Mouse (Mus musculus) frontal cortex, postnatal 10 days (tissue): Measurements from ENCODE around the gene Tnfrsf17.
"Not testable (repeated sequence)": the region's sequence is repeated elsewhere in the genome, so short reads cannot be mapped to it uniquely, and the experiment has no call there.

Source experiments
- DNase-seq, 2 experiments: peaks; one replicate each; pipeline ENCODE4 v3.0.0; 2022; ENCODE audit warnings: low spot score in 2 of 2, mixed read lengths in 1 of 2

The Tnfrsf17 gene

DNA sequence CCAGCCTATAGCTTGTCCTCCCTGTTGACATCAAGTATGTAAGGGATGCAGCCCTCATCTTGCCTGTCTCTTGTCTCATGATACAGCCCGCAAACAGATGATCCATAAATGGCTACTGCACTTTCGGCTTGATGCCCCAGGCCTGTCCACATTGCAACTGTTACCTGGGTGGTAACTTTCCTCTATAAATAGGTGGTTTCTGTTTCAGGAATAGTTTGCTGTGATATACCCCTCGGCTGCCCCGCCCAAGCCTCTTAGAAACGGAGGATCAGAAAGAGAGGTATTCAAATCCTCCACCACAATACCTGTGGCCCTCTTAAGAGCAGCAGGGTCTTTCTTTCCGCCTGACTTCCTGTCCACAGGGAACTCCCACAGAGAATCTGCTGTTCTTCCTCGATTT lies at the start of gene Tnfrsf17:
Gene Tnfrsf17 (plus strand): TSS at position 301 of the 400 bp plus-strand sequence.
- no peak for DNase-seq

DNA sequence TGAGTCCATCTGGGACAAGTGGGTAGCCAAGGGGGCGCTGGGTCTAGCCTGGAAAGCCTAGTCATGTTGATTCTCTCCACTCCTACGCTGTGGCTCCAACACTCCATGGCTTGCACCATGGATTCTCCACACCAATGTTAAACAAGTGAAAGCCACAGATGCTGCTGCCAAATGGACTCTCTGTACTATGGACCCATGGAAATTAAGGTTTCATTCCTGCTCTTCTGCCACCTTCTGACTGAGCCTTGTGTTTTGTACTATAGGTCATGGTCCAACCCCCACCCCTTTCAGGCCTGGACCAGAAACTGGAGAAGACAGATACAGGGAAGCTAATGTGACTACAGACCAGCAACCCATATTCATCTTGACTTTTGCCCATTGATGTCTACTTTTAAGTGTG lies 47.1 kb upstream of the Tnfrsf17 start:
- DNase-seq = no peak

DNA sequence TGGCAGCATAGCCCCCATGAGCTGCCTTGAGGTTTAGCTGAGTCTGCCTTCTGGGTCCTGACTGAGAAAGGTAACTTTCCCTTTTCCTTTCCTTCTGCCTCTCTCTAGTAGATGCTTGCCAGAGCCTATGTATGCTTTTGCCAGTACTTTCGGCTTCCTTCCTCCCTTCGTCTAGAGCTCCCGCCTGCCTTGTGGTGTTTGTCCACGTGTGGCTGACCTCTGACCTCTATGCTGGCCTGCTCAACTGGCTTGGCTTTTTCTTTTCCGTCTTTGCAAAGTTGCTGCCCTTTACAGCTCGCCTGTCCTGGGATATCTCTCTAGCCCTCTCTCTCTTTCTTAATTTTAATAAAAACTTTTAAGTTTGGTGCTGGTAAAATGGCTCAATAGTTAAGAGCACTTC lies 43.8 kb upstream of the Tnfrsf17 start:
- no peak for DNase-seq

DNA sequence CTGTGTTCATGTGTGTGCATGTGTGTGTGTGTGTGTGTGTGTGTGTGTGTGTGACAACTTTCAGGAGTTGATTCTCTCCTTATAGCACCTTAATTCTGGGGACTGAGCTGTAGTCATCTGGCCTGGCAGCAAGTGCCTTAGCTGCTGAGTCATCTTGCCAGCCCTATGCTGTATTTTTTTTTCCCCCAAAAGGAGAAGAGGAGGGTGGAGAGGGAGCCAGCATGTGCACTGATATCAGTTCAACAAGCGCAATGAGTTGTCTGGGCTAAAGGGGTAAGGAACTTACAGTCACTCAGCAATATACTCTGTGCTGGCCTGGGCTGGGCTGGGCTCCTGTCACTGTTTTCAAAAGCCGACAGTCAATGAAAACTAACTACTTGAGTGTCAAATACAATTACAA lies 43.0 kb upstream of the Tnfrsf17 start:
- no peak for DNase-seq

DNA sequence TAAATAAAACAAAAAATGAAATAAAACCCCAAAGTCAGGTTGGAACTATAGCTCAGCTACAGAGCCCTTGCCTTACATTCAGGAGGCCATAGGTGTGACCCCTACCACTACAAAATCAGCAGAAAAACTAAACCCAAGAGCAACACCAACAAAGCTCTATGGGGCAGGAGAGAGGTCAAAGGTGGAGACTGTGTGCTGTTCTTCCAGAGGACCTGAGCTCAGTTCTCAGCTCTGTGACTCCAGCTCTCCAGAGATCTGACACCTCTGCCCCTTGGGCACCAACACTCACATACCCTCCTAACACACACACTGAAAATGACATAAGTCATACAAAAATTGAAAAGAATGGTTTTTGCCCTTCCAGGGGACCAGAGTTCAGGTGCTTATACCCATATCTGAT lies 42.5 kb upstream of the Tnfrsf17 start:
- DNase-seq = no peak

DNA sequence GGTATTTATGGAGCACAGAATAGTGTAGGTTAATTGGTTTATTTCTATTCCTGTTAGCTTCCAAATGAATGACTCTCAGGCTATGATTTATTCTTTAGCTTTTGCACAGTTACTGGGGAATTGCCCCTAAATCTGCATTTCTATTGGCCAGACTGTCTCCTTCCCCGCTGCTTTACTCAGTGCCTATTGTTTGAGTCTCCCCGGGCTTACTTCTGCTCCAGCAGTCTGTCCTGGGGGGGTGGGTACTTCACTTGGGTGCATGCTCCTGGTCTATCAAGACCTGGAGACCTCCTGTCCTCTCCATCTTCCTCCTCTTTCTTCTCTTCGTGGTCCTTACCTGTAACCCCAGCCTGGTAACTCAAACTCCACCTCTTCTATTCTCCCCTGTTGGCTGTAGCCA lies 36.7 kb upstream of the Tnfrsf17 start:
- DNase-seq = no peak

DNA sequence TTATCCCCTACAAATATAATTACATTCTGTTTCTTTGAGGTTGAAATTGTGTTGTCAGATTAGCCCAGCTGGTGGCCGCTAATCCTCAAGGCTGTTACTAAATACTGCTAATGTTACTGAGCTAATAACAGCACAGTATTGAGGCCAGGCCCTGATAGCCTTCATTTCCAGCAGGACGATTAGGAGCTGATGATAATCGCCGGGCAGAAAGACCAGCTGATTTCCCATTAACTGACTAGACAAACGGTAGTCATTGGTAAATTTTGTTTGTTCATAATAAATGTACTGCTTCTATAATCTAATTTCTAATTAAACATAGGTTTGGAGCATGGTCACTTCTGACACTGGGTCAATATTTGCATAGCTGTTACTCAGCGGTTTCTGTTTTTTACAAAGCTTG lies 34.8 kb upstream of the Tnfrsf17 start:
- no peak for DNase-seq

DNA sequence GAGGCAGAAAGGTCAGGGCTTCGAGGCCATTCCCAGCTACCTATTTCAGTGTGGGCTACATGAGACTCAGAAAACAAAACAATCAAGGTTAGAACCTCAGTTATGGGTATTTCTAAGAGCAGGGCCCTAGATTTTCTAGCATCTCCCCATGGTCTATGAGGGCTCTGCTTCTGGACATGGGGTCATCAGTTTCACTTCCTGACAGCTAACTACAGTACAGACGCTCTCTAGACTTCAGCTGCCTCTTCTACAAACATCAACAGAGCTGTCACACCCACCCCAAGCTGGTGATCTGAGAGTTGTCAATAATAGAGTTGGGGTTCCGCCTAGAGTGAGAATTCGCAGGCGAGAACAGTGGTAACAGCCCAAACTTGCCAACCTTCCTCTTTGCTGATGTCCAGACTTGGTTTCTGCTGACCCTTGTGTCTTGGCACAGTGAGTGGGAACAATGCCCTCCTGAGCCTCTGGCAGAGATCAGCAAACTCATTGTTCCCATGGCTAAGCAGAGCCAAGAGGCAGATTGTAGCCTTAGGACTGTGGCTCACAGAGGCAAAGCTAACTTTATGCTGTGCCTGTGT lies 30.9 kb upstream of the Tnfrsf17 start:
- peak; percentile 7 to 19 for DNase-seq

DNA sequence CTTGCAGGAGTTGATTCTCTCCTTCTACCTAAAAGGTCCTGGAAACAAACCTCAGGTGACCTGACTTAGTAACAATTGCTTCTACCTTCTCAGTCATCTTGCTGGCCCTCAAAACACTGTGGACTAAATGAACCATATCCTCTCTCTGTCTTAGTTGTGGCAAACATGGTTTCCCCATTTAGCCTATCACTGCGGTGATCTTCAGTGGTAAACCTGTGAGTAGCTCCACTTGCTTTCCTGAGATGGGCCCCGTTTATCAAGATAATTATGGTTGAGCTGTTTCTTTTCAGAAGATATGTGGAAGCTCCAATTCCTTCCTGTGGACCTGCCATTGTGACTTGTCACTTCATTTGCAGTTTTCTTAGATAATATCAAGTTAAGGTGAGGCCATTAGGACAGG lies 28.7 kb upstream of the Tnfrsf17 start:
- DNase-seq = no peak

DNA sequence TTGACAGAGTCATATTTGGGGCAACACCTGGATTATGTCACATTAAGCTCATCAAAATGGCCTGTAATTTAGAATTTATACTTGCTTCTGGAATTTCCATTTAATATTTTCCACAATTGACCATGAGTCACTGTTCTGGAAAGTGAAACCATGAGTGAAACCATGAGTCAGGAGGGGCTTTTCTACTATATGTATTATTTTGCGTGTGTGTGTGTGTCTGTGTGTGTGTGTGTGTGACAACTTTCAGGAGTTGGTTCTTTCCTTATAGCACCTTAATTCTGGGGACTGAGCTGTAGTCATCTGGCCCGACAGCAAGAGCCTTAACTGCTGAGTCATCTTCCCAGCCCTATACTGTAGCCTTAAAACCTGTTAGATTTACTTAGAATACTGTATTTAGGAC lies 27.7 kb upstream of the Tnfrsf17 start:
- no peak for DNase-seq

DNA sequence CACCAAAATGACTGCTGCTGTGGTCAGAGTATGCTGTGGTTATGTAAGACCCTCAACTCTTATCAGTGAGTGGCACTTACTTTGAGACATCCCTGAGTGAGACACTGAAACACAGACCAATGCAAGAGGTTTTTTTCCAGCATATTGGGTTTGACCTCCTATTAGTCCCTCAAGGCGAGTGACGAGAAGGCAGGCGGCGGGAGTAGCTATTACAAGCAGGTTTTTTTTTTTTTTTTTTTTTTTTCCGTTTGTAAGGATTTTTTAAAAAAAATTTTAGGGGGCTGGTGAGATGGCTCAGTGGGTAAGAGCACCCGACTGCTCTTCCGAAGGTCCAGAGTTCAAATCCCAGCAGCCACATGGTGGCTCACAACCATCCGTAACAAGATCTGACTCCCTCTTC lies 24.7 kb upstream of the Tnfrsf17 start:
- DNase-seq = not testable (repeated sequence)

DNA sequence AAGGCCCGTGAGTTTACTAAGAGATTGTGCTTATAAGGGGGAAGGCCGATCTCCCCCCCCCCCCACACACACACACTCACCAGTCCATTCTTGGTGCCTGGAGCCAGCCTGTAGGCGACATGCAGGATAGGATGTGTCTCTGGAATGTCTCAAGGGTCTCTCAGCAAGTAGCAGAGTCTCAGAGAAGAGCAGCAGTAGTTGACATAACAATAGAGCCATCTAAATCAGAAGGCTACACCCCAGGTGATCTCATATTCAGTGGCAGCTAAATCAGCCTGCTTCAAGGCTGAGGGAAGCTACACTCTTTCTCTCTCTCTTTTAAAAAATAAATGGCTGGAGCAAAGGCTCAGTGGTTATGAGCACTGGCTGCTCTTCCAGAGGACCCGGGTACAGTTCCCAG lies 18.0 kb upstream of the Tnfrsf17 start:
- not testable (repeated sequence) for DNase-seq

DNA sequence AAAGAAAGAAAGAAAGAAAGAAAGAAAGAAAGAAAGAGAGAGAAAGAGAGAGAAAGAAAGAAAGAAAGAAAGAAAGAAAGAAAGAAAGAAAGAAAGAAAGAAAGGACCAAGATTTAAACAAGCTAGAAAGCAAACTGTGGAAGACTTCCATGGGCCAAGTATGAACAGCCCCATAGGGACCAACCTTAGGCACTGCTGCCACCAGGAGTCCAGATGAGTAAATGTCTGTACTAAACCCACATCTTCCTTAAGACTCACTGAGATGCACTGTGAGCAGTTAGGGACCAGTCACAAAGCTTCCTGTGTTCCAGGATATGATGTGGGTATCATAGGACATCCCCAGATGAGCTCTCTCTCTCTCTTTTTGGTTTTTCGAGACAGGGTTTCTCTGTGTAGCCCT lies 15.9 kb upstream of the Tnfrsf17 start:
- DNase-seq = not testable (repeated sequence)

DNA sequence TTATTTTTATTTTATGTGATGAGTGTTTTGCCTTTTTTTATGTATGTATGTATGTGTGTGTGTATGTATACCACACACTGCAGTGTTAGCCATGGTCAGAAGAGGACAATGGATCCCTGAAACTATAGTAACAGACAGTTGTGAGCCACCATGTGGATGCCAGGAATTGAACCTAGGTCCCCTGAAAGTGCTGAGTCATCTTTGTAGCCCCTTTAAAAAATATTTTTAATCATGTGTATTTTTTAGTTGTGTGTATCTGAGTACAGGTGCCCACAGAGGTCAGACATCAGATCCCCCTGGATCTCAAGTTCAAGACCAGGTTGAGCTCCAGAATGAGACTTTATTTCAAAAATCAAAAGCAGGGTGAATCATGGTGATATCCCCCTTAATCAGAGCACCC lies 9.9 kb upstream of the Tnfrsf17 start:
- no peak for DNase-seq

DNA sequence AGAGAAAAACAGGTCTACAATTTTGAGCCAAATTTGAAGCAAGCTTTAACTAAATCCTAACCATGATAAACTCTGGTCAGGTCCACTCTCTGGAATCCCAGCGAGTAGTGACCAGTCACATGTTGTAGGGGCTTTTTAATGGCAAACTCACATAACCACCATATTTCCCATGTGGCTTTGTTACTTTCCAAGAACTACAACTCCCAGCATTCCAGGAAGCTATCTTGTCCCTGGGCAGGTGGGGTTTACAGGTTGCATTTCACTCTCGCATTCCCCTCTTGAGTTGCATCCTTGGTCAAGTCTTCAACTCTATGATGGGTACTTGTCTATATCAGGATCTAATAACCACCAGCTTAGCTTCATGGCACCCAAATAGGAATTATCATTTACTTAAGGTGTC lies 8.1 kb upstream of the Tnfrsf17 start:
- no peak for DNase-seq

DNA sequence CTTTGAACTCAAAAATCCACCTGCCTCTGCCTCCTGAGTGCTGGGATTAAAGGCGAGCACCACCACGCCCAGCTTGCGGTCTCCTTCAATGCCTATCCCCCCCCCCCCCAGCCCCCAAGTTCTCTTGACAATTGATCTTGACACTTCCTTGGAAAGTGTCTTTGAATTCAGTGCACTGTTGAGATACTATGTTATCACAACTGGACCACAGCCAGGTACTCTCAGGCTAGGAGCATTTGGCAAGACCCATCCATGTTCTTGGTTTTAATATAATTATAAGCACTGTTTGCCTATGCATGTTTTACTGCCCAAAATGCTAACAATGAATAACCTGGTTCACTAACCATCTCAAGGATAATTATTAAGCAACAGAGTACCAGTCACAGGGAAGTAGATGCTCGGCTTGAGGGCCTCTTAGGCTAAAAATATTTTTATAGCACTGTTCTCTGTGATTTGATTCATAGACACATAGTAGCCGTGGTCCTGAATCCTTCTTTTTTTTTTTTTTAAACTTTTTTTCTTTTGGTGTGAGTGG lies 2.2 kb downstream of the Tnfrsf17 start:
- no peak for DNase-seq

DNA sequence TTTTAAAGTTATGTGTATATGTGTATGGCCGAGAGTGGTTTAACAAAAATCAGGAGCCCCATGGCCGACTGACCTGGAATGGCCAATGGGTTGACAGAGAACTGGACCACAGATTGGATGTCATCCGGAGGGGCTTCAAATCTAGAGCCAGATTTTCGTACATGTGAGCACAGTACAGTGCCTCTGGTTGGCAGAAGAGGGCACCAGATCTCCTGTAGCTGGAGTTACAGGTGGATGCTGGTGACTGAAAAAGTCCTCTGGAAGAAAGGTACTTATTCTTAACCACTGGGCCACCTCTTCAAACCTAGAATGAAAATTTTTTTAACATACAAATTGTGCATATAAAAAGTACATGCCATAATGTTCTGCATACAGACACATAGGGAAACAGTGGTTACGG lies 3.1 kb downstream of the Tnfrsf17 start:
- DNase-seq = no peak

DNA sequence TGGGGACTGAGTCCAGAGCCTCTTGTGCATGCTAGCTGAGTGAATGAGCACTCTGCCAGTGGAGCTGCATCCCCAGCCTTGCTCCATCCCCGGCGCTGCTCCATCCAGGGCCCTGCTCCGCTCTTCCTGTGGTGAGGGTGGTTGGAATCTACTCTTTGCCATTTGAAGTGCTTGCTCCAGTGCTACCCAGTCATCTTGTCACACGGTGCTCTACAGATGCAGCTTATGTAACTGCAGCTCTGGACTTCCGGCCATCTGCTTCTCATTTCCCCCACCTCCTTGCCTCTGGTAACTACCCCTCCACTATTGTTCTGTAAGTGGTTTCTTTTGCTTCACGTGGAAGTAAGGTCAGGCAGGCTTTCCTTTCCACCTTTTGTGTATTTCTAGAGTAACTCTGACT lies 3.7 kb downstream of the Tnfrsf17 start:
- no peak for DNase-seq

DNA sequence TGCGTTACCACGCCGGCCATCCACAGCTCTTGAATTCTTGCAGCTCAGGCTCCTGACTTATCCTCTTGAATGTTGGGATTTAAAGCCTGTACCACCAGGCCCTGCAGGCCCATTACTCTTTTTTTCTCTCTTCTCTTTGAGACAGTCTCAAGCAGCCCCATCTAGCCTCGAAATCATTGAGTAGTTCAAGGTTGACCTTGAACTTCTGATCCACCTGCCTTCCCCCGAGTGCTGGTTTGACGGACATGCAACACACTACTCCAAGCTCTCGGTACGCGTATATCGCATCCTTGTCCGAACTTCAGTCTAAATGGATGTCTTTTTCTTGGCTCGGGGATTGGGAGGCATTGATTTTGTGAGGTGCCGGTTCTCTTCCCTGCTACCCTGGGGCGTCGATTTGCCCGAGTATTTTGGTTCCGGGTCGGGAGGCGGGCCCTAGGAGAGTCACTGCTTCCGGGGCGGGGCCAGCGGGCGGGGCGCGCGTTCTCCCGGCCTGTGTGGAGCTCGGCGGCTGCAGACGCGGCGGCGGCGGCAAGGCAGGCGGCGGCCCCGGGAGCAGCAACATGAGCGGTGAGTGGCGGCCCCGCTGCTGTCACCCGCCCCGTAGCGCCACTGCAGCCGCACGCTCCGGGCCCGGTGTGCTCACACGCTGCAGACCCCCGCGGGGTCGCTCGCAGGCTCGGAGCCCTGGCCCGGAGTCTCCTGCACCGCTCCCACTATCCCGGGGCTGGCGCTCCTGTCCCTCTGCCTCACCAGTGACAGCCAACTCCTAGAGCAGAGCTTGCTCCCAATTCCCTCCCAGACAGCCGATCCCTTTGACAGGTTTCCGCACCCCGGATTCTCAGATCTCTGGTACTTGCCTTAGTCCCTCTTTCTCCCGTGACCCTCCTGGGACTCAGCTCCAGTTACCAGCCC lies 9.1 kb downstream of the Tnfrsf17 start, which contains the start of gene Snx29:
Gene Snx29 (plus strand): TSS at position 500 of the 915 bp plus-strand sequence.
- DNase-seq = peak; percentile 92 to 97

DNA sequence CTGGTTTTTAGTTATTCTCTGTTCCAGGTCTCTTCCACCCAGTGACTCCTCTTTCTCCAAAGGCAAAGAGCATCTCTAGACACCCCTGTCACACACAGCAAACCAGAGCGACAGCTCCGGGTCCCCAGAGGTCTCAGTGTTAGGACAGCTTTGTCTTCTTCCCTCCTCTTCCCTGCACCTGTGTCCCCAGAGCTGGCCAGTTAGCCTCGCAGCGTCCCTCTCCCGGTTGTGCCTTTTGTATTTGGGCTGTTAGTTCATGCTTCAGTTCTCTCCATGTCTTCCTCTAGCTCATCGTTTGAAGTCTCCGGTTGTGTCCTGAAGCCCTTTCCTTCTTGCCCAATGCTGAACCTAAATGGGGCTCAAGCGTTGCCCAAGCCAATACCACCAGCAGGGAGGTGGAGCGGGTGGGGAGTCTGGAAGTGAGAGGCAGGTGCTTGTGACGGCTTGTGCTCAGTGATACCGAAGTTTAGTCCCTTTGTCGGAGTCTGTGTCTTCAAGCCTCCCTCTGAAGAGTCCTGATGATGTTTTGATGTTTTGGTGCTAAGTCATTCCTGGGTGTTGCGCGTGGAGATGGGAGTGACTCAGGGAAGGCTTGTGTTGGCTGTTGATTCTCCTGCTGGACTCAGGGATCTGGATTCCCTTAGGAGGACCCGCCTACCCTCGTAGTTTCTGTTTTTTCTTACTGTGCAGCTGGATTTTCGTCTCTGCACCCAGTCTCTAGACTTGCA lies 9.9 kb downstream of the Tnfrsf17 start:
- no peak for DNase-seq

DNA sequence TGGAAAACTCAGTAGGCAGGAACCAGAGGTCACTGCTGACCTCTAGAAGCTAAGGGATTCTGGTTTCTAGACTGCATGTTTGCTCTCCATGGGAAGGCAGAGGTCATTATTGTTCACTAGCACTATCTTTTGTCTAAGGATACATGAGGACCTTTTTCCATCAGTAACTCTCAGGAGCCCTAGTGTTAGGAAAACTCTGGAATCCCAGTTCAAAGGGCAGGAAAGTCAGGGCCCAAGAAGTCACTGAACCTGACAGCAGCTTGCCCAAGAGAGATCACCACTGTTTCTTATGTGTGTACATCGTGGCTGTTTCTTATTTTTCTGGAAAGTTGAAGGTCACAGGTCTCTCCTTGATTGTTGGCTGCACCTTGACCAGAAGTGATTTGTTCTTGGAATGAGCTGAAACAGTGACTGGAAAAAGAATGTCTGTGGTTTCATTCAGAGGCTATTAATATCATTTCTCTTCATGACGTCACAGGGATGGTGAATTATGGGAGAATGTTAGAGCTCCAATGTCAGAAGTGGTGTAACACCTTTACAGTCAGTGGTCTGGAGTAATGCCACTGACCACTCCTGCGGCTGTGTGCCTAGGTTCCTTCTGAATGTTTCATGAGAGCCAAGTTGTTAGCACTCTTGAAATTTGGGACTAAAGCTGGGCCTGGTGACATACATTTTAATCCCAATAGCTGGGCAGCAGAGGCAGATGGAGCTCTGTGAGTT lies 16.6 kb downstream of the Tnfrsf17 start:
- DNase-seq = no peak

DNA sequence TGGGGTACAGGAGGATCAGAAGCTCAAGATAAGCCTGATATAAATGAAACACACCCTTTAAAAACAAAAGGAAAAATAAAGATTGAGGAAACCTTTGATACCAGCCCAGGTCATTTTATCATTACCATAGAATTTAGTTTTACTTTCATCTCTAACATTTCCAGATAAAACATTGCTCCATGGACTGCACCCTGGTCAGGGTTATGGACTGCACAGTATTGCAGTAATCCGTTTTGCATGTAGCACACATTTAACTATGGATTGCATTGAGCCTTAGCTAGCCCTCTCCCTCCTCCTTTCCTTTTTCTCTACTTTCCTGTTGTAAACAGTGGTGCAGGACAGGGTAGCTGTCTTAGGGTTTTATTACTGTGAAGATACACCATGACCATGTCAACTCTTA lies 17.4 kb downstream of the Tnfrsf17 start:
- no peak for DNase-seq
